Mouse (Mus musculus): ENCODE data around the gene Gm20715.

Gm20715 gene

GRCm38 (mm10) chr7:6410043-6410442 is at the start of gene Gm20715:
TSS of gene Gm20715 (plus strand) at chr7:6410277.
- in situ Hi-C loops (cut with MboI, MseI), result no loop called here

DNA sequence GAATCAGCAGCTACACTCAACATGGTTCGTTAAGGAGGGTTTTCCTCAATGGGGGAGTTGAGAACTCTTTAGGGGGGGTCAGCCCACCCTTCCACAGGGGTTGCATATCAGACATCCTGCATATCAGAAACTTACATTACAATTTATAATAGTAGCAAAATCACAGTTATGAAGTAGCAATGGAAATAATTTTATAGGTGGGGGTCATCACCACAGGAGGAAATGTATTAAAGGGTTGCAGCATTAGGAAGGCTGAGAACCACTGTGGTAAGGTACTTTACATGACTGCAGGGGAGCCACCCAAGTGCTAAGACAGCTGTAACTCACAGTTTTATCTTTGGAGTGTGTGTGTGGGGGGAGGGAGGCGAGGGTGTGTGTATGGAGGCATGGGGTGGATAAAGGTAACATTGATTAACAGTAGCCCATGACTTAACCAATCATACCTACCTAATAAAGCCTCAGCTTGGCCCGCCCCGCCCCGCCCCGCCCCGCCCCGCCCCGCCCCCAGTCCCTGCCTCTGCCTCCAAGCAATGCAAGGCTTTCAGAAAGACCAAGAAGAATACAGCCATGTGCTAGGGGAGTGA is 49.5 kb upstream of the Gm20715 start:
- in situ Hi-C loops (cut with MboI, MseI), result loop anchor here (5.0 to 25.0 kb wide), 3 partner anchors 377 to 927 kb away; partner anchors contain the start of genes Gm45844, Peg3 and Usp29

- in situ Hi-C loops (cut with MboI, MseI), result loop anchor here (5.0 to 25.0 kb wide), 3 partner anchors 376 to 926 kb away; partner anchors contain the start of genes Gm45844, Peg3 and Usp29
Observed at GRCm38 (mm10) chr7:6361756-6362155, 48.3 kb upstream of the Gm20715 start.

DNA sequence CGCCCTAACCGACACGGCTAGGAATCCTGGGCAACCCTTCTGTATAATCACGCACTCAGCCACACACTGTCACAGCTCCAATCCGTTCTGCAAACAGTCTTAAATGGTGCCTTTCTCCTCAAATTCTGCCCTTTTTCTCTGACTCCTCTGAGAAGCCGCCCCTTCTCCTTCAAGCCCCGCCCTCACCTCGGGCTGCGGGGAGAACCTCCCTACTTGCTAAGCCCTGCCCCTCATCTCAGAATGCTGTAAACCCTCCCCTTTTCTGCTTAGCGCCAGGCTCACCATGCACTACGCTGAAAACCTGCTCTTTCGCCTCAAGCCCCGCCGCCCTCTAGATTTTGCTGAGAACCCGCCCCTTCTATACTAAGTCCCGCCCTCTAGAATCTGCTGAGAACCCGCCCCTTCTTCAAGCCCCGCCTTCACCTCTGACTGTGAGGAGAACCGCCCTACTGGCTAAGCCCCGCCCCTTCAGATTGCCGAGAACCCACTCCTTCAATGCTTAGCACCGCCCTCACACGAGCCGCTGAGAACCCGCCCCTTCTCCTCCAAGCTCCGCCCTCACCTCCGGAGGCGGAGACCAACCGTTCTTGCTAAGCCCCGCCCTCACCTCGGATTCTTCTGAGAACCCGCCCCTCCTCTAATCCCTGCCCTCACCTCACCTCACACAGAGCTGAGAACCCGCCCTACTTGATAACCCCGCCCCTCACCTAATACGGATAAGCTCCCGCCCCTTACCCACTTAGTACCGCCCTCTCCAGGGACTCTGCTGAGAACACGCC is 47.6 kb upstream of the Gm20715 start:
- in situ Hi-C loops (cut with MboI, MseI), result loop anchor here (5.0 to 25.0 kb wide), 3 partner anchors 375 to 925 kb away; partner anchors contain the start of genes Gm45844, Peg3 and Usp29

DNA sequence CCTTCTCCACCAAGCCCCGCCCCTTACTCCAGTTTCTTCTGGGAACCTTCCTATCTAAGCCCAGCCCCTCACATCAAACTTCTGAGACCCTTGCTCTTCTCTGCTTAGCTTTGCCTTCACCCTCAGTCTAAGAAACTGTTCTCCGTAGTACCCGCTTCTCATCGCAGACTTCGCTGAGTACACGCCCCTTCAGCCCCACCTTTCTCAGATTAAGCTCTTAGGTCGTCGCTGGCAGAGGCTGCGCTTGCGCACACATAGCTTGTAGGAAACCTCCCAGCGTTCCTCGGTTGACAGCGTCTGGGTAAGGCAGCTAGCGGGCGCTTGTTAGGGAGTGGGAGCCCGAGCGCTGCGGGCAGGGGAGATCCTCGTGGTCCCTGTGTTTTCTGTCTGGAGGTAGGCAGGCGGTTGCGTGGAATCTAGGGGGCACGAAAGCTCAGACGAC is 47.0 kb upstream of the Gm20715 start, which contains the start of gene Zfp78:
Gene Zfp78, plus strand, starts transcription at position 234 of the 442 bp plus-strand sequence.
- in situ Hi-C loops (cut with MboI, MseI), result loop anchor here (5.0 to 25.0 kb wide), 3 partner anchors 374 to 924 kb away; partner anchors contain the start of genes Gm45844, Peg3 and Usp29

GRCm38 (mm10) chr7:6364761-6365160 is 45.3 kb upstream of the Gm20715 start:
- in situ Hi-C loops (cut with MboI, MseI), result loop anchor here (5.0 to 25.0 kb wide), 3 partner anchors 373 to 923 kb away; partner anchors contain the start of genes Gm45844, Peg3 and Usp29

GRCm38 (mm10) chr7:6367185-6367584 is 42.9 kb upstream of the Gm20715 start:
- in situ Hi-C loops (cut with MboI, MseI), result loop anchor here (25.0 kb wide), 2 partner anchors 370 to 920 kb away; partner anchors contain the start of genes Gm45844, Peg3 and Usp29

GRCm38 (mm10) chr7:6368146-6368545 is 41.9 kb upstream of the Gm20715 start:
- in situ Hi-C loops (cut with MboI, MseI), result loop anchor here (25.0 kb wide), 2 partner anchors 369 to 919 kb away; partner anchors contain the start of genes Gm45844, Peg3 and Usp29

DNA sequence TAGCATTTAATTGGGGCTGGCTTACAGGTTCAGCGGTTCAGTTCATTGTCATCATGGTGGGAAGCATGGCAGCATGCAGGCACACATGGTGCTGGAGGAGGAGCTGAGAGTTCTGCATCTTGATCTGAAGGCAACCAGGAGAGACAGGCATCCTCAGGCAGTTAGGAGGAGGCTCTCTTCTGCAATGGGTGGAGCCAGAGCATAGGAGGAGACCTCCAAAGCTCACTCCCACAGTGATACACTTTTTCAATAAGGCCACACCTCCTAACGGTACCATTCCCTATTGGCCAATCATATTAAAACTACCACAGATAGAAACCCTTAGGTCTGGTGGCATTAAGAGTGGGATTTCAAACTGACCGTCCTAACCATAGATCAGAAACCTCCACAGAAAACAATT is 40.6 kb upstream of the Gm20715 start:
- in situ Hi-C loops (cut with MboI, MseI), result loop anchor here (25.0 kb wide), 2 partner anchors 368 to 918 kb away; partner anchors contain the start of genes Gm45844, Peg3 and Usp29

DNA sequence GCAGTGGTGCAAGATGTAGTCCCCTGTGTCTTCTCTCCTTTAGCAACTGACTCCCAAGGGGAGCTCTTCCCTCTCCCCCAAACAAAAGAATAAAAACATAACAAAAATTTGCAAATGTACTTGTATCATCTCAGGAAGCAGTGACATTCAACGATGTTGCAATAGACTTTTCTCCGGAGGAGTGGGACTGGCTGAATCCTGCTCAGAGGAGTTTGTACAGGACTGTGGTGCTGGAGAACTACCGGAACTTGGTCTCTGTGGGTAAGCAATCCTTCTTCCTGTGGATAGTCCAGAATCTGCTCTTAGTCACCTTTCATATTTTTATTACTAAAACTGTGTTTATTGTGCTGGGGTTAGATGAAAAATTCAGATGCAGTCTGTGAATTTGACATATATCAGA is 37.1 kb upstream of the Gm20715 start:
- in situ Hi-C loops (cut with MboI, MseI), result loop anchor here (5.0 to 25.0 kb wide), 3 partner anchors 41 to 914 kb away; partner anchors contain the start of genes Gm45844, Peg3, Usp29 and Zfp583

GRCm38 (mm10) chr7:6378441-6378840 is 31.6 kb upstream of the Gm20715 start:
- in situ Hi-C loops (cut with MboI, MseI), result loop anchor here (25.0 kb wide), 1 partner anchor 1291 kb away; the partner anchor contains the start of gene Epn1

DNA sequence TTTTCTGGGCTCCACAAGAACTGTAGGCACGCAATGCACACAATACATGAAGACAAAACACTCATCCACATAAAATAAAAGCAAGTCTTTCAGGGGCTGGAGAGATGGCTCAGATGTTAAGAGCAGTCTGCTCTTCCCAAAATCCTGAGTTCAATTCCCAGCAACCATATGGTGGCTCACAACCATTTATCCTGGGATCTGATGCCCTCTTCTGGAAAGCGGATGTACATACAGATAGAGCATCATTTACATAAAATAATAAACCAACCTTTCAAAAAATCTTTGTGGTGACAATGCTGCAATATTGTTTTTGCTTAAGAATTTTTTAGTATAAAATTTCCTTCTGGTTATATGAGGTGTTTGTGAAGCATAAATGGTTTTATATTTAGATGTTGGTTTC is 28.6 kb upstream of the Gm20715 start:
- in situ Hi-C loops (cut with MboI, MseI), result loop anchor here (25.0 kb wide), 1 partner anchor 1294 kb away; the partner anchor contains the start of gene Epn1

GRCm38 (mm10) chr7:6383044-6383455 is 27.0 kb upstream of the Gm20715 start, which contains the start of gene Zfp28:
TSS of gene Zfp28 (plus strand) at chr7:6383295.
- in situ Hi-C loops (cut with MboI, MseI), result loop anchor here (25.0 kb wide), 1 partner anchor 1296 kb away; the partner anchor contains the start of gene Epn1

GRCm38 (mm10) chr7:6384011-6384410 is 26.1 kb upstream of the Gm20715 start:
- in situ Hi-C loops (cut with MboI, MseI), result loop anchor here (25.0 kb wide), 1 partner anchor 1297 kb away; the partner anchor contains the start of gene Epn1

DNA sequence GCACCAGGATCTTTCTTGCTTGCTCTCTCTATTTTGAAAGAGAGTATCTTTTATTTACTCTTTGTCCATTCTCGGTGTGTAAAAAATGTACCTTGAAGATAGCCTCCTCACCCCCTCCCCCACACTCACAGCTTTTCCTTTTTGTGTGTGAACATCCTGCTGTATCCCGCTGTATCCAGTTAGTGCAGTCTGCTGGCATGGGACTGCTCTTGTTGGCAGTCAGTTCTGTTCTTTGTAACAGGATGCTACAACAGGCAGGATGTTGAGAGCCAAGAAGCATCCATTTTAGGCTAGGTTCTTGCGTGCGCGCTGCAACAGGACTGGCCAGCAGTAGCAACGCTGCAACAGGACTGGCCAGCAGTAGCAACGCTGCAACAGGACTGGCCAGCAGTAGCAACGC is 23.1 kb upstream of the Gm20715 start:
- in situ Hi-C loops (cut with MboI, MseI), result loop anchor here (25.0 kb wide), 1 partner anchor 1300 kb away; the partner anchor contains the start of gene Epn1

- in situ Hi-C loops (cut with MboI, MseI), result loop anchor here (25.0 kb wide), 1 partner anchor 1302 kb away; the partner anchor contains the start of gene Epn1
Observed at GRCm38 (mm10) chr7:6388971-6389370, 21.1 kb upstream of the Gm20715 start.

GRCm38 (mm10) chr7:6389449-6389848 is 20.6 kb upstream of the Gm20715 start:
- in situ Hi-C loops (cut with MboI, MseI), result loop anchor here (25.0 kb wide), 1 partner anchor 1302 kb away; the partner anchor contains the start of gene Epn1

- in situ Hi-C loops (cut with MboI, MseI), result loop anchor here (25.0 kb wide), 1 partner anchor 1311 kb away; the partner anchor contains the start of gene Epn1
Observed at GRCm38 (mm10) chr7:6397996-6398975, 11.8 kb upstream of the Gm20715 start, which contains the start of gene Smim17. TSS of gene Smim17 (plus strand) at chr7:6398715.

GRCm38 (mm10) chr7:6414626-6415441 is 4.8 kb downstream of the Gm20715 start:
- in situ Hi-C loops (cut with MboI, MseI), result no loop called here

Measured in T-helper 2 cell (primary cell).